Mouse (Mus musculus): ENCODE data around the gene Apc2.
A peak's percentile ranks its signal among the peaks of the same experiment; 100 is the strongest.

The Apc2 gene

DNA sequence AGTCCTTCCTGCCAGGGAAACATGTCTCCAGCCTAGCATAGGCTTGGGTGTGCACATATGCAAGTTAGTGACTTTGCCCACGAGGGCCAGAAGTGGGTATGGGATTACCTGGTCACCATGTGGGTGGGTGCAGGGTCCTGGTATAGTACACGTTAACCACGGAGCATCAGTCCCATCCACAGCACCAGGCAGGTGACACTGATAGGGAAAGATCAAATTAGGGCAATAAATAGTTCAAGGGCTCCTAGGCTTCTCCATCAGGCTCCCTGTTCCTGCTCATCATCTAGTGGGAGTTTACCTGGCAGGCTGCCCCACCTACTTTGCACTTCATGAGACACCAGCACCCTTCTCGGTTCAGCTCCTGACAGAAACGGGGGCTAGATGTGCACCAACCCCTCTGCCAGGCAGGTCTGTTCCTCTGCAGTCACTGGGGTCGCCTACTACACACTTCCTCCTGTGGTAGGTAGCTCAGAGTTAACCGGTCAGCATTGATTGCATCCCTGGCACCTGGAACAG lies 931 bp upstream of the Apc2 start:
- no peak for DNase-seq

DNA sequence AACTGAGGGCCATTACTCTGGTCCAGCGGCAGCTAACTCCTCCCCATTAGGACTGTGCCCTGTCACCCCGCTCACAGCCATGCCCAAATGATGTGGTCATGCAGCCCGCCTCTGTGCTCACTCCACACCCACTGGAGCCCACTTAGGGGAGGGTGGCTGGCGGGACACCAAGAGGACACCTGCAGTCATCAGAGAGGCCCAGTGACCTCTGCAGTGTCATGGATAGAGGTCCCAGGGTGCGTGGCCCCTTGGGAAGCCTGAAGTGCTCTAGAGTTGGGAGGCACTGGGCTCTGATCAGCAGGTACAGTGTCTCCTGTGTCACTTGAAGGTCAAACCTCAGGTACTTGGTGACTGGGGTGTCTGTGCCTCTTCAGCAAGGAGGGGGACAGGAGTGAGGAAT lies 1.0 kb downstream of the Apc2 start:
- DNase-seq = no peak

- DNase-seq = no peak
Measured at GRCm38 (mm10) chr10:80297526-80298133, 1.9 kb downstream of the Apc2 start.

GRCm38 (mm10) chr10:80298571-80299281 lies 2.9 kb downstream of the Apc2 start:
- DNase-seq = peak; percentile 93

- no peak for DNase-seq
Measured at GRCm38 (mm10) chr10:80299301-80299700, 3.5 kb downstream of the Apc2 start.

- DNase-seq = no peak
Measured at GRCm38 (mm10) chr10:80299824-80300223, 4.0 kb downstream of the Apc2 start.

GRCm38 (mm10) chr10:80300672-80301181 lies 5.0 kb downstream of the Apc2 start:
- DNase-seq = no peak

- DNase-seq = no peak
Measured at GRCm38 (mm10) chr10:80301256-80302081, 5.7 kb downstream of the Apc2 start.

GRCm38 (mm10) chr10:80302082-80302355 lies 6.2 kb downstream of the Apc2 start:
- no peak for DNase-seq

- no peak for DNase-seq
Measured at GRCm38 (mm10) chr10:80302471-80302881, 6.7 kb downstream of the Apc2 start.

DNA sequence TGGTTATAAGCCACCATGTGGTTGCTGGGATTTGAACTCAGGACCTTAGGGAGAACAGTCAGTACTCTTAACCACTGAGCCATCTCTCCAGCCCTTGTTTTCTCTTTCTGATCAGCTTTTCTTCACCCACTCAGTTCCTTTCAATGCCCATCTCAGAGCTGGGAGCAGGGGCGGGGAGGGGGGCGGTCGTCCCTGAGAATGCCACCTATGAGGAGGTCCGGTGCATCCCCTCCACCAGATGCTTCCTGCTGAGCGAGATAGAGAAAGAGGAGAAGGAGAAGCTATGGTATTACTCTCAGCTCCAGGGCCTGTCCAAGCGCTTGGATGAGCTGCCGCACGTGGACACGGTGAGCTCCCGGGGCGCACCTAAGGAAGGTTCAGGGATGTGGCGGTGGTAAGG lies 8.7 kb downstream of the Apc2 start:
- DNase-seq = no peak

- DNase-seq = no peak
Measured at GRCm38 (mm10) chr10:80304862-80305261, 9.1 kb downstream of the Apc2 start.

- DNase-seq = no peak
Measured at GRCm38 (mm10) chr10:80311560-80311959, 15.8 kb downstream of the Apc2 start.

- DNase-seq = no peak
Measured at GRCm38 (mm10) chr10:80312586-80313504, 17.1 kb downstream of the Apc2 start.

DNA sequence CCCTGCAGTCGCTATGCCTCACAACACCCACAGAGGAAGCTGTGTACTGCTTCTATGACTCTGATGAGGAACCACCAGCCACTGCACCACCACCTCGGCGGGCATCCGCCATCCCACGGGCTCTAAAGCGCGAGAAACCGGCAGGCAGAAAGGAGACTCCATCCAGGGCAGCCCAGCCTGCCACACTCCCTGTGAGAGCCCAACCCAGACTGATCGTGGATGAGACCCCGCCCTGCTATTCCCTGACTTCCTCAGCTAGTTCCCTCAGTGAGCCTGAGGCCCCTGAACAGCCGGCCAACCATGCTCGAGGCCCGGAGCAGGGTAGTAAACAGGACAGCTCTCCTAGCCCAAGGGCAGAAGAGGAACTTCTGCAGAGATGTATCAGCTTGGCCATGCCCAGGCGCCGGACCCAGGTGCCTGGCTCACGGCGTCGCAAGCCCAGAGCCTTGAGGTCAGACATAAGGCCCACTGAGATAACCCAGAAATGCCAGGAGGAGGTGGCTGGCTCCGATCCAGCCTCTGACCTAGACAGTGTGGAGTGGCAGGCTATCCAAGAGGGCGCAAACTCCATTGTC lies 17.9 kb downstream of the Apc2 start:
- no peak for DNase-seq

DNA sequence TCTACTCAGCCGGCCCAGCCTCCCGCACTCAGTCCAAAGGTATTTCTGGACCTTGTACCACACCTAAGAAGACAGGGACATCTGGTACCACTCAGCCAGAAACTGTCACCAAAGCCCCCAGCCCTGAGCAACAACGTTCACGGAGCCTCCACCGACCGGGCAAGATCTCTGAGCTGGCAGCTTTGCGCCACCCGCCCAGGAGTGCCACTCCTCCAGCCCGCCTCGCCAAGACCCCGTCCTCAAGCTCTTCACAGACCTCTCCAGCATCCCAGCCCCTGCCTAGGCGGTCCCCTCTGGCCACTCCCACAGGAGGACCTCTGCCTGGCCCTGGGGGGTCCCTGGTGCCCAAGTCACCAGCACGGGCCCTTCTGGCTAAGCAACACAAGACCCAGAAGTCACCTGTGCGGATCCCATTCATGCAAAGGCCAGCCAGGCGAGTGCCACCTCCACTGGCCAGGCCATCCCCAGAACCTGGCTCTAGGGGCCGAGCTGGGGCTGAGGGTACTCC lies 18.8 kb downstream of the Apc2 start:
- DNase-seq = no peak

- DNase-seq = no peak
Measured at GRCm38 (mm10) chr10:80315315-80315714, 19.5 kb downstream of the Apc2 start.

GRCm38 (mm10) chr10:80316359-80316781 lies 20.6 kb downstream of the Apc2 start:
- no peak for DNase-seq

GRCm38 (mm10) chr10:80317011-80317410 lies 21.2 kb downstream of the Apc2 start:
- DNase-seq = no peak

- DNase-seq = peak; percentile 91
Measured at GRCm38 (mm10) chr10:80320340-80320760, 24.6 kb downstream of the Apc2 start, which contains the start of gene 2310011J03Rik. TSS of gene 2310011J03Rik (minus strand) at chr10:80320537.

DNA sequence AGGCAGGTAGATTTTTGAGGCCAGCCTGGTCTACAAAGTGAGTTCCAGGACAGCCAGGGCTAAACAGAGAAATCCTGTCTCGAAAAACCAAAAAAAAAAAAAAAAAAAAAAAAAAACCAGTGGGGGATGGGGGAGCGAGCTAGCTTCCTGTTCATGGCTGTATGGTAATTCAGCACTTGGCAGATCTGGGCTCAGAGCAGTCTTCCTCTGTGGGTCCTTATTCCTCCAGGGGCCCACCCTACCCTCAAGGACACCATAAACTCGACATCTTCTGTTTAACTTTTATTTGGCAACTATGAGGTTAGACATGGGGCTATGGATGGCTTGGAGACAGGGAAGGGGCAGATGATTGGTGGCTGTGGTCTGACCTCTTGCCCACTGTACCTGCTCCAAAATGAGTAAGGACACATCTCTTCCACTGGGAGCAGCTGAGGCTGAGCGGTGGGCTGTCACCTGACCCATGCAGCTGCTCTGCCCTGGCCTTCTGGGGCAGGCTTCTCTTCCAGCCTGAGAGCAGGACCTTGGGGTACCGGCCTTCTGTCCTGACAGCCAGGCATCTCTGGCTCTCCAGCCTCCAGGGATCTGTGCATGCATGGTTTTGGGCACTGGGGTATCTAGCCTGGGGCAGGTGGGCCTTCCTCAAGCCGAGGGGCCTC lies 25.4 kb downstream of the Apc2 start:
- no peak for DNase-seq

Data from right cerebral cortex, postnatal 25 days (tissue).